Mouse (Mus musculus) liver, postnatal 0 days (tissue): Measurements from ENCODE around the gene Wdfy2.

Experiments used
- CTCF ChIP-seq: sonication (generic); IDR thresholded peaks from 2 replicates; pipeline ENCODE4 v1.5.1; 2016; ENCODE audit warnings: antibody characterized with exemption, low read depth
- EP300 ChIP-seq: IDR thresholded peaks from 2 replicates; pipeline ENCODE4 v1.6.1; 2016; ENCODE audit warnings: antibody characterized with exemption, low read depth, mild to moderate bottlenecking

DNA sequence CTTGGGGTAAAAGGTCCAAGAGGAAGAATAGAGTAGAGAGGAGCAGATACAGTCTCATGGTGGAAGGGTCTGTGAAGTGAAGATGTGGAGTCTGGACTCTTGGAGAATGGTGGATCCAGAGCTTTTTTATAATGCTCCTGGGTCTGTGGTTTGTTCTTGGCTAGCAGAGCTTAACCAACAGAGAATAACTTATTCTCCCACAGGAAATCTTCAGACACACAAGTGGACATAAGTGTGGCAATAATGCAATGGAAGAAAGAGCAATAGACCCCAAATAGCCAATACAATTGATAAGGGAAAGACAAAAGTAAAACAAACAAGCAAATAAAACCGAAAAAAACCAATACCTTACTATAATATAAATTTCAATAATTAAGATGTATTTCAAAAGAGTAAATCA, 146.9 kb downstream of the Wdfy2 start, which contains the start of gene Defb48:
- TF ChIP-seq CTCF (no peak), EP300 (no peak)
